Mouse (Mus musculus): Measurements from ENCODE around the gene Nicn1. TPM values are rescaled to one million over a fixed set of nuclear protein-coding genes. Genes with fewer than 3 reads are reported as not detected.
"Not testable (repeated sequence)": the region's sequence is repeated elsewhere in the genome, so short reads cannot be mapped to it uniquely, and the experiment has no call there.

Gene Nicn1
- polyA plus RNA-seq, 1 experiment from 2014 or later, result 30.9 TPM

DNA sequence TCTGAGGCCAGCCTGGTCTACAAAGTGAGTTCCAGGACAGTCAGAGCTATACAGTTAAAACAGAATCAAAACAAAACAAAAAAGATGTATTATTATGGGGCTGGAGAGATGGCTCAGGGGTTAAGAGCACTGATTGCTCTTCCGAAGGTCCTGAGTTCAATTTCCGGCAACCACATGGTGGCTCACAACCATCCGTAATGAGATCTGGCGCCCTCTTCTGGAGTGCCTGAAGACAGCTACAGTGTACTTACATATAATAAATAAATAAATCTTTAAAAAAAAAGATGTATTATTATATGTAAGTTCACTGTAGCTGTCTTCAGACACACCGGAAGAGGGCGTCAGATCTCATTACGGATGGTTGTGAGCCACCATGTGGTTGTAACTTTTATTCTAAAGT, 31.8 kb downstream of the Nicn1 start:
- CTCF ChIA-PET, result interaction anchor here (0.7 to 0.9 kb wide), 2 partner anchors 9 to 10 kb away, joined by 3 to 4 read pairs; no protein-coding TSS in a partner anchor
- not testable (repeated sequence) for DNase-seq (ENCODE audit: low read depth, low spot score); ATAC-seq

DNA sequence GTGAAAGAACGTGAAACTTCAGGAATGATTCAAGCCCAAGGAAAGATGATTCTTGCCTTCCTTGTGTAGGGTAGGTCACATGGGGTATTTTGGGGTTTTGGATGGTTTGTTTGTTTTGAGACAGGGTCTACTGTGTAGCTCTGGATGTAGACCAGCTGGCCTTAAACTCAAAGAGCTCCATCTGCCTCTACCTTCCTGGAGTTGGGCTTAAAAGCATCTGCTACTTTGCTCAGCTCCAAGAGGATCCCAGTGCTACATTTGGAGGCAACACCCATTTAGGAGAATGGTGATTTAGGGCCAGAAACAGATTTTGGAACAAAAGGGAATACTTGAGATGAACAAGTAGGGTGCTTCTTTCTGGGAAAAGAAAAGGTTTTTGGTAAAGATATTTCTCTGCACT, 34.6 kb downstream of the Nicn1 start:
- in situ Hi-C loops (cut with MboI; ENCODE audit: low pct_unique_long_range_greater_than_20kb), result no loop called here
- POLR2A ChIA-PET, result interaction anchor here (1.1 kb wide), 1 partner anchor 8 kb away, joined by 3 read pairs; no protein-coding TSS in a partner anchor
- TF ChIP-seq CTCF (IDR thresholded peaks at IDR 0.05), result no peak
- H3K27me3 ChIP-seq, result no peaks in the 10 kb centered on the region
- ATAC-seq (no peak), DNase-seq (ENCODE audit: low read depth, low spot score) (no peak)
- CTCF ChIA-PET, result interaction anchor here (2.7 kb wide), 1 partner anchor 13 kb away, joined by 9 read pairs; no protein-coding TSS in a partner anchor

More for the DNA sequence above, 31.8 kb downstream of the Nicn1 start:
- POLR2A ChIA-PET; H3K27me3 ChIP-seq; in situ Hi-C loops (cut with MboI; ENCODE audit: low pct_unique_long_range_greater_than_20kb): not testable (repeated sequence)
- peak; percentile 48 for TF ChIP-seq CTCF (IDR thresholded peaks at IDR 0.05)

DNA sequence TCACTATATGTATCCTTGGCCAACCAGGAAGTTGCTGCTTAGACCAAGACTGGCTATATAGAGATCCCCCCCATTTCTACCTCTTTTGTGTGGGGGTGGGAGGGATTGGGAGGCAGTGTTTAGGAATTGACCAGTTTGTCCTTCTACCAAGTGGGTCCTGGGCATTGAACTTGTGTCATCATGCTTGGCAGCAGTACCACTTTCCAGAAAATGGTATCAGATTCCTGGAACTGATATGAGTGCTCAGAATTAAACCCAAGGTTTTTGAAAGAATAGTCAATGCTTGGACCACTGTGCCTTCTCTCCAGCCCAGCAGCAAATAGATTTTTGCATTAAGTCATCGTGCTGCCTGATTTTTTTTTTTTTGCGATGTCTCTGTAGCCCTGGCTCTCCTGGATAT, 35.6 kb downstream of the Nicn1 start:
- POLR2A ChIA-PET, result interaction anchor here (1.1 to 1.2 kb wide), 2 partner anchors 7 to 16 kb away, joined by 3 read pairs; no protein-coding TSS in a partner anchor

DNA sequence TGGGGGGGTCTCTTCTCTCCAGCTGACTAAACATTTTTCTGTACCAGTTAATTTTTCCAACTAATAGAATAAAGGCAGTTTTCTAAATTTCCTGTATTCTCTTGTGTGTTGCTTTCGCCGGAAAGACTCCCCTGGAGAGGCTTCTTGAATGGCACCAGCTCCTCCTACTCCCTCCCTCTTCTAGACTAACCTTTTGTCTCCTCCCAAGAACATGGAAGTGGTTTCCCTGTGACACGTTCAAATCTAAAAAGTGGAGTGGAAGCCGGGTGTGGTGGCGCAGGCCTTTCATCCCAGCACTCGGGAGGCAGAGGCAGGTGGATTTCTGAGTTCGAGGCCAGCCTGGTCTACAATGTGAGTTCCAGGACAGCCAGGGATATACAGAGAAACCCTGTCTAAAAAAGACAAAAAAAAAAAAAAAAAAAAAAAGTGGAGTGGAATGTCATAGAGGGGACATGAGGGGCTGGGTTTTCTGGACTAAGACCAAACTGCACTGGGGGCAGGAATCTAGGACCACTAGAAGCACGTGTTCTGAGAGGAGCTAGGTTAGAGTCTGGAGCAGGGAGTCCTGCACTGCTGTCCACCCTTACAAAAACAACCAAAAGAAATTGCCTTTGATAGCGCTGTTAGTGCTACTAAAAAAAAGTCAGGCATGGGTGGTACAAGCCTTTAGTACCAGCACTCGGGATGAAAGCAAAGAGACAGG, 47.8 kb downstream of the Nicn1 start:
- no peaks in the 10 kb centered on the region for H3K27me3 ChIP-seq
- no peak for ATAC-seq
- DNase-seq (ENCODE audit: low read depth, low spot score), result no peak
- in situ Hi-C loops (cut with MboI; ENCODE audit: low pct_unique_long_range_greater_than_20kb), result no loop called here
- ChIA-PET POLR2A (interaction anchor here (0.7 kb wide), 2 partner anchors 10 to 49 kb away, joined by 3 to 4 read pairs; no protein-coding TSS in a partner anchor), CTCF (interaction anchor here (1.4 kb wide), 1 partner anchor 17 kb away, joined by 4 read pairs; no protein-coding TSS in a partner anchor)
- TF ChIP-seq CTCF (IDR thresholded peaks at IDR 0.05), result no peak

More for the DNA sequence above, 35.6 kb downstream of the Nicn1 start:
- in situ Hi-C loops (cut with MboI; ENCODE audit: low pct_unique_long_range_greater_than_20kb), result no loop called here
- CTCF ChIA-PET, result no interaction called here
- no peaks in the 10 kb centered on the region for H3K27me3 ChIP-seq
- ATAC-seq (no peak), DNase-seq (ENCODE audit: low read depth, low spot score) (no peak)
- TF ChIP-seq CTCF (IDR thresholded peaks at IDR 0.05), result no peak

DNA sequence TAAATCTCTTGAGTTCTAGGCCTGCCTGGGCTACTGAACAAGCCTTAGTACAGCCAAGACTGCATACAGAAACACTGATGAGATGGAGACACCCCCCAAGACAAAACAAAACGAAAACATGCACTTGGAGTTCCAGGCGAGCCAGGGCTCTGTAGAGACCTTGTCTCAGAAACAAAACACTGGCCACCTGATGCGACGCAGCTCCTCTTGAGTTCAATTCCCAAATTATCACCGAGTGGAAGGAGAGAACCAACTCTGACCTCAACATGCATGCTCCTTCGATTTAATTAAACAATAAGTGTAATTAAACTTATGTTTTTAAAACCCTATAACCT, 48.3 kb downstream of the Nicn1 start:
- TF ChIP-seq CTCF (IDR thresholded peaks at IDR 0.05), result no peak
- CTCF ChIA-PET, result interaction anchor here (1.4 kb wide), 1 partner anchor 18 kb away, joined by 4 read pairs; no protein-coding TSS in a partner anchor
- DNase-seq (ENCODE audit: low read depth, low spot score) (no peak), ATAC-seq (no peak)
- in situ Hi-C loops (cut with MboI; ENCODE audit: low pct_unique_long_range_greater_than_20kb), result no loop called here
- H3K27me3 ChIP-seq, result no peaks in the 10 kb centered on the region
- POLR2A ChIA-PET, result interaction anchor here (0.7 to 1.2 kb wide), 4 partner anchors 9 to 75 kb away, joined by 3 to 4 read pairs (median 3); partner anchors contain the start of gene Dag1

DNA sequence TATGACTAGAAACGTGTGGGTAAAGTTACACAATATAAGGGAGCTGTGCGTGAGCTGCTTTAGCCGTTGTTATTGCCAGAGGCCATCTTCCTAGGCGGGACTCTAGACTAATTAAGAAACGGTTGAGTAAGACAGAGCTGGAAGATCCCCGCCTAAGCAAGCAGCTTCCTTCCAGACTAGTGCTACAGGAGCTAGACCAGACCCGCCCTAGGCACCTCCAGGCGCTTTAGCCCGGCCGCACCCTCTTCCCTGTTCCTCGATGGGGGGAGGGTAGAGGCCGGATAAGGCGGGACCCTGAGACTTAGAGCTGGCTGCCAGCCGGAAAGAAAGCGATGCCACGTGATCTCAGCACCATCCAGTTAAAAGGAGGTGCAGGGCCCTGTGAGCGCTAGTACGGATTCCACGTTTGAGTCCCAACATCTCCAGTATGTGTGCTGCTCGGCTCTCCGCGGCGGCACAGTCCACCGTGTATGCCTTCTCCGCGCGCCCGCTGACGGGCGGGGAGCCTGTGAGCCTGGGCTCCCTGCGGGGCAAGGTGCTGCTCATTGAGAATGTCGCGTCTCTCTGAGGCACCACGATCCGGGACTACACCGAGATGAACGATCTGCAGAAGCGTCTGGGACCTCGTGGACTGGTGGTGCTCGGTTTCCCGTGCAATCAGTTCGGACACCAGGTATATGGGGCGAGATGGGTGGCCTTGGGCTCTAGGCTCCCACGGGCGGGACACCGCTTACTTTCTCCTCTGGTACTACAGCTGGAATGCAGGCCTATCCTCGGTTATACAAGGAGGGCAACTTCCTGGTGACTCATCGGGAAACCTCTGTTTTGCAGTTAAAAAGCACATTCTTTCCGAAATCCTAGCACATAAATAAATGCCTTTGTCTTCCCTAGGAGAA, 48.9 kb downstream of the Nicn1 start, which contains the start of gene Gpx1:
TSS of gene Gpx1 (plus strand) at position 18 of the 896 bp plus-strand sequence.
- in situ Hi-C loops (cut with MboI; ENCODE audit: low pct_unique_long_range_greater_than_20kb), result no loop called here
- TF ChIP-seq CTCF (IDR thresholded peaks at IDR 0.05), result no peak
- DNase-seq (ENCODE audit: low read depth, low spot score) (peak; percentile 86), ATAC-seq (peak; percentile 89)
- ChIA-PET CTCF (interaction anchor here (1.4 kb wide), 1 partner anchor 18 kb away, joined by 4 read pairs; no protein-coding TSS in a partner anchor), POLR2A (interaction anchor here (1.0 to 1.2 kb wide), 2 partner anchors 10 to 75 kb away, joined by 3 read pairs; partner anchors contain the start of gene Dag1)
- H3K27me3 ChIP-seq, result no peaks in the 10 kb centered on the region

DNA sequence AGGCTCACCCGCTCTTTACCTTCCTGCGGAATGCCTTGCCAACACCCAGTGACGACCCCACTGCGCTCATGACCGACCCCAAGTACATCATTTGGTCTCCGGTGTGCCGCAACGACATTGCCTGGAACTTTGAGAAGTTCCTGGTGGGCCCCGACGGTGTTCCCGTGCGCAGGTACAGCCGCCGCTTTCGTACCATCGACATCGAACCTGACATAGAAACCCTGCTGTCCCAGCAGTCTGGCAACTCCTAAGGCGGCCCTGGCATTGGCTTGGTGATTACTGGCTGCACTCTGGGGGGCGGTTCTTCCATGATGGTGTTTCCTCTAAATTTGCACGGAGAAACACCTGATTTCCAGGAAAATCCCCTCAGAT, 49.6 kb downstream of the Nicn1 start:
- H3K27me3 ChIP-seq, result no peaks in the 10 kb centered on the region
- POLR2A ChIA-PET, result interaction anchor here (1.2 to 2.8 kb wide), 2 partner anchors 30 to 76 kb away, joined by 3 to 9 read pairs; partner anchors contain the start of gene Dag1
- CTCF ChIA-PET, result no interaction called here
- ATAC-seq, result no peak
- no peak for TF ChIP-seq CTCF (IDR thresholded peaks at IDR 0.05)
- in situ Hi-C loops (cut with MboI; ENCODE audit: low pct_unique_long_range_greater_than_20kb), result no loop called here
- no peak for DNase-seq (ENCODE audit: low read depth, low spot score)

DNA sequence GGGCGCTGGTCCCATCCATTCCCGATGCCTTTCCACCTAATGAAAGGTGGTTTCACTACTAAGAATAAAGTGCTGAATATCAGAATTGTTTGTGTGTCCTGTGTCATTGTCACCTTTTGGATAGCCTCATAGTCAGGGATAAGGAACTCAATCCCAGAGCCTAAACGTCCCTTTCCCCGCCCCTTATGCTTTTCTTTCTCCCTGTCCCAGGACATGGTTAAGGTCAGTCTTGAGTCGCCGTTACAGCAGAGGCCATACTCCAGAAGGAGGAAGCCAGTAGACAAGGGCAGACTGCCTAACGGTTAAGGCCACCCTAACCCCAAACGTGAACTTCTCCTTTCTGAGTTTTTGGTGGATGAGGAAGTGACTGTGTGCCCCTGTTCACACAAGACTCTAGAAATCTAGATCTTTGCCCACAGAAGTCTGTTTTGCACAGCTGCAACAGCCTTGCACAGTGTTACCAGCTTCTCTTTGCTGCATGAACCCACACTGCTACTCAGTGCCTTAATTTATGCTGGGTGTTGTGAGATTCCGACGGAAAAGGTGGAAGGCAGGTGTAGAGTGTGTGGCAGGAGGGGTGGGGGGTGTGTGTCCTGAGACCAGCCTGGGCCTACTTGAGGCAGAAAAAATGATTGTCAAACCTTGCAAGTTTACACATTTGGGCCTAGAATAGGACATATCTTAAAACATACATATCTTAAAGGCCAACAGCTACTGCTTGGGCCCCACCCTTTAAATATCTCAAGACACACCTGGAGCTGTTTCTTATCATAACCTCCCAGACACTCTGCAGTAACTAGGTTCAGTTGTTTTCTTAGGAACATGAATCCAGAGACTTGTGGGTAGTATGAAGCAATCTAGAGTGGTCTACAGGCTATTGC, 50.3 kb downstream of the Nicn1 start:
- no peak for TF ChIP-seq CTCF (IDR thresholded peaks at IDR 0.05)
- CTCF ChIA-PET, result no interaction called here
- POLR2A ChIA-PET, result interaction anchor here (2.8 kb wide), 1 partner anchor 31 kb away, joined by 9 read pairs; no protein-coding TSS in a partner anchor
- DNase-seq (ENCODE audit: low read depth, low spot score) (no peak), ATAC-seq (no peak)
- no peaks in the 10 kb centered on the region for H3K27me3 ChIP-seq
- in situ Hi-C loops (cut with MboI; ENCODE audit: low pct_unique_long_range_greater_than_20kb), result no loop called here

DNA sequence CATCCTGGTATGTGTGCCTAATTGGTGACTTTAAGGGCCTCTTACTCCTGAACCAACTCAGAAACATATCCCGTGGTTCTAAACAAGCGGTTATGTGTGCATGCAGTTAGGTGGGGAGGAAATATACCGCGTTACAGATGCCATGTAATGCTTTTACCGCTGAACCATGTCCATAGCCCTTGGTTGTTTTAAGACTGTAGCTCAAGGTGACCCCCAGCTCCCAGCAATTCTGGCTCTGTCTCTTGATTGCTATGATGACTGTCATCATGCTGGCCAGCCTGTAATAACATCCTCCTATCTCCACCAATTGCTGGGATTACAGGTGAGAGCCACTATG, 50.9 kb downstream of the Nicn1 start:
- in situ Hi-C loops (cut with MboI; ENCODE audit: low pct_unique_long_range_greater_than_20kb), result no loop called here
- no peaks in the 10 kb centered on the region for H3K27me3 ChIP-seq
- TF ChIP-seq CTCF (IDR thresholded peaks at IDR 0.05), result no peak
- CTCF ChIA-PET, result no interaction called here
- no peak for DNase-seq (ENCODE audit: low read depth, low spot score)
- POLR2A ChIA-PET, result interaction anchor here (2.8 kb wide), 1 partner anchor 32 kb away, joined by 9 read pairs; no protein-coding TSS in a partner anchor
- no peak for ATAC-seq
